Mouse (Mus musculus): Measurements from ENCODE around the gene Slc30a2. TPM values are rescaled to one million over a fixed set of nuclear protein-coding genes. Genes with fewer than 3 reads are reported as not detected.

The Slc30a2 gene
- polyA plus RNA-seq, 1 experiment from 2014 or later = 0.05 TPM

- no peak overlapping the region for H3K9ac ChIP-seq (ENCODE audit: low read length)
- H3K27me3 ChIP-seq (replicated peaks; ENCODE audit: control insufficient read depth, insufficient read depth, low read length) = no peaks in the 10 kb centered on the region
- no peaks in the 10 kb centered on the region for H3K36me3 ChIP-seq (ENCODE audit: control insufficient read depth, insufficient read depth, low read length)
- ATAC-seq (no peak), DNase-seq (ENCODE audit: low spot score) (no peak)
- no peak overlapping the region for H3K27ac ChIP-seq (ENCODE audit: low read depth, low read length)
- H3K4me3 ChIP-seq (ENCODE audit: low read depth, low read length) = no peak overlapping the region
- no peaks in the 10 kb centered on the region for H3K9me3 ChIP-seq (replicated peaks; ENCODE audit: control insufficient read depth, low read length)
- no peak overlapping the region for H3K4me2 ChIP-seq (ENCODE audit: low read length)
- no peaks in the 10 kb centered on the region for H3K4me1 ChIP-seq (ENCODE audit: control insufficient read depth, insufficient read depth, low read length)
- WGBS = 78% methylated on average over 5 of the region's 5 CpGs
These were observed 40.9 kb upstream of the Slc30a2 start for GRCm38 (mm10) chr4:134302084-134302483.

GRCm38 (mm10) chr4:134306963-134307362 lies 36.0 kb upstream of the Slc30a2 start:
- no peaks in the 10 kb centered on the region for H3K36me3 ChIP-seq (ENCODE audit: control insufficient read depth, insufficient read depth, low read length)
- ATAC-seq = no peak
- H3K27ac ChIP-seq (ENCODE audit: low read depth, low read length) = no peak overlapping the region
- no peak overlapping the region for H3K9ac ChIP-seq (ENCODE audit: low read length)
- WGBS = 84% methylated on average over 2 of the region's 2 CpGs
- H3K27me3 ChIP-seq (replicated peaks; ENCODE audit: control insufficient read depth, insufficient read depth, low read length) = no peaks in the 10 kb centered on the region
- DNase-seq (ENCODE audit: low spot score) = no peak
- 0 out of 2 replicates have a peak overlapping the region, but pooled peaks have one; percentile 21 for H3K4me2 ChIP-seq (ENCODE audit: low read length)
- H3K4me3 ChIP-seq (ENCODE audit: low read depth, low read length) = no peak overlapping the region
- no peaks in the 10 kb centered on the region for H3K9me3 ChIP-seq (replicated peaks; ENCODE audit: control insufficient read depth, low read length)
- H3K4me1 ChIP-seq (ENCODE audit: control insufficient read depth, insufficient read depth, low read length) = peaks cover 4% of the 10 kb centered on the region

- Histone ChIP-seq H3K4me2 (ENCODE audit: low read length) (0 out of 2 replicates have a peak overlapping the region, but pooled peaks have one; percentile 21), H3K36me3 (ENCODE audit: control insufficient read depth, insufficient read depth, low read length) (no peaks in the 10 kb centered on the region), H3K27ac (ENCODE audit: low read depth, low read length) (0 out of 2 replicates have a peak overlapping the region, but pooled peaks have one; percentile 18), H3K9ac (ENCODE audit: low read length) (no peak overlapping the region), H3K9me3 (replicated peaks; ENCODE audit: control insufficient read depth, low read length) (no peaks in the 10 kb centered on the region), H3K27me3 (replicated peaks; ENCODE audit: control insufficient read depth, insufficient read depth, low read length) (no peaks in the 10 kb centered on the region), H3K4me3 (ENCODE audit: low read depth, low read length) (no peak overlapping the region), H3K4me1 (ENCODE audit: control insufficient read depth, insufficient read depth, low read length) (peaks cover 4% of the 10 kb centered on the region)
- 17% methylated on average over 12 of the region's 12 CpGs for WGBS
- DNase-seq (ENCODE audit: low spot score) (peak; percentile 56), ATAC-seq (no peak)
These were observed 35.5 kb upstream of the Slc30a2 start for GRCm38 (mm10) chr4:134307367-134308072.

- H3K9ac ChIP-seq (ENCODE audit: low read length) = no peak overlapping the region
- no peak for DNase-seq (ENCODE audit: low spot score)
- peaks cover 4% of the 10 kb centered on the region for H3K4me1 ChIP-seq (ENCODE audit: control insufficient read depth, insufficient read depth, low read length)
- no peaks in the 10 kb centered on the region for H3K36me3 ChIP-seq (ENCODE audit: control insufficient read depth, insufficient read depth, low read length)
- H3K27ac ChIP-seq (ENCODE audit: low read depth, low read length) = no peak overlapping the region
- H3K9me3 ChIP-seq (replicated peaks; ENCODE audit: control insufficient read depth, low read length) = no peaks in the 10 kb centered on the region
- no peaks in the 10 kb centered on the region for H3K27me3 ChIP-seq (replicated peaks; ENCODE audit: control insufficient read depth, insufficient read depth, low read length)
- no peak overlapping the region for H3K4me2 ChIP-seq (ENCODE audit: low read length)
- no peak for ATAC-seq
- WGBS = 84% methylated on average over 7 of the region's 7 CpGs
- no peak overlapping the region for H3K4me3 ChIP-seq (ENCODE audit: low read depth, low read length)
These were observed 32.9 kb upstream of the Slc30a2 start for GRCm38 (mm10) chr4:134310106-134310505.

- ATAC-seq (no peak), DNase-seq (ENCODE audit: low spot score) (no peak)
- H3K4me1 ChIP-seq (ENCODE audit: control insufficient read depth, insufficient read depth, low read length) = peaks cover 4% of the 10 kb centered on the region
- H3K27me3 ChIP-seq (replicated peaks; ENCODE audit: control insufficient read depth, insufficient read depth, low read length) = no peaks in the 10 kb centered on the region
- no peak overlapping the region for H3K27ac ChIP-seq (ENCODE audit: low read depth, low read length)
- WGBS = 92% methylated on average over 9 of the region's 9 CpGs
- H3K4me3 ChIP-seq (ENCODE audit: low read depth, low read length) = no peak overlapping the region
- no peak overlapping the region for H3K9ac ChIP-seq (ENCODE audit: low read length)
- no peak overlapping the region for H3K4me2 ChIP-seq (ENCODE audit: low read length)
- H3K9me3 ChIP-seq (replicated peaks; ENCODE audit: control insufficient read depth, low read length) = no peaks in the 10 kb centered on the region
- no peaks in the 10 kb centered on the region for H3K36me3 ChIP-seq (ENCODE audit: control insufficient read depth, insufficient read depth, low read length)
These were observed 32.3 kb upstream of the Slc30a2 start for GRCm38 (mm10) chr4:134310656-134311055.

- 92% methylated on average over 9 of the region's 9 CpGs for WGBS
- no peak for ATAC-seq
- Histone ChIP-seq H3K9me3 (replicated peaks; ENCODE audit: control insufficient read depth, low read length) (no peaks in the 10 kb centered on the region), H3K27ac (ENCODE audit: low read depth, low read length) (no peak overlapping the region), H3K4me3 (ENCODE audit: low read depth, low read length) (no peak overlapping the region), H3K9ac (ENCODE audit: low read length) (no peak overlapping the region), H3K4me2 (ENCODE audit: low read length) (no peak overlapping the region), H3K4me1 (ENCODE audit: control insufficient read depth, insufficient read depth, low read length) (peaks cover 4% of the 10 kb centered on the region), H3K36me3 (ENCODE audit: control insufficient read depth, insufficient read depth, low read length) (no peaks in the 10 kb centered on the region), H3K27me3 (replicated peaks; ENCODE audit: control insufficient read depth, insufficient read depth, low read length) (no peaks in the 10 kb centered on the region)
- no peak for DNase-seq (ENCODE audit: low spot score)
These were observed 31.2 kb upstream of the Slc30a2 start for GRCm38 (mm10) chr4:134311784-134312183.

- no peak overlapping the region for H3K9ac ChIP-seq (ENCODE audit: low read length)
- H3K27me3 ChIP-seq (replicated peaks; ENCODE audit: control insufficient read depth, insufficient read depth, low read length) = no peaks in the 10 kb centered on the region
- H3K4me3 ChIP-seq (ENCODE audit: low read depth, low read length) = no peak overlapping the region
- WGBS = 95% methylated on average over 5 of the region's 5 CpGs
- H3K4me2 ChIP-seq (ENCODE audit: low read length) = no peak overlapping the region
- no peak for ATAC-seq
- H3K36me3 ChIP-seq (ENCODE audit: control insufficient read depth, insufficient read depth, low read length) = no peaks in the 10 kb centered on the region
- H3K4me1 ChIP-seq (ENCODE audit: control insufficient read depth, insufficient read depth, low read length) = peaks cover 2% of the 10 kb centered on the region
- DNase-seq (ENCODE audit: low spot score) = no peak
- no peak overlapping the region for H3K27ac ChIP-seq (ENCODE audit: low read depth, low read length)
- no peaks in the 10 kb centered on the region for H3K9me3 ChIP-seq (replicated peaks; ENCODE audit: control insufficient read depth, low read length)
These were observed 30.6 kb upstream of the Slc30a2 start for GRCm38 (mm10) chr4:134312341-134312740.

- ATAC-seq = no peak
These were observed 30.1 kb upstream of the Slc30a2 start for GRCm38 (mm10) chr4:134312901-134313300.

GRCm38 (mm10) chr4:134314081-134314655 lies 28.8 kb upstream of the Slc30a2 start:
- H3K27me3 ChIP-seq (replicated peaks; ENCODE audit: control insufficient read depth, insufficient read depth, low read length) = no peaks in the 10 kb centered on the region
- no peak for ATAC-seq
- H3K4me3 ChIP-seq (ENCODE audit: low read depth, low read length) = no peak overlapping the region
- no peaks in the 10 kb centered on the region for H3K9me3 ChIP-seq (replicated peaks; ENCODE audit: control insufficient read depth, low read length)
- no peak overlapping the region for H3K9ac ChIP-seq (ENCODE audit: low read length)
- H3K4me1 ChIP-seq (ENCODE audit: control insufficient read depth, insufficient read depth, low read length) = no peaks in the 10 kb centered on the region
- no peak for DNase-seq (ENCODE audit: low spot score)
- WGBS = 77% methylated on average over 4 of the region's 4 CpGs
- H3K27ac ChIP-seq (ENCODE audit: low read depth, low read length) = no peak overlapping the region
- H3K36me3 ChIP-seq (ENCODE audit: control insufficient read depth, insufficient read depth, low read length) = no peaks in the 10 kb centered on the region
- H3K4me2 ChIP-seq (ENCODE audit: low read length) = no peak overlapping the region

More at GRCm38 (mm10) chr4:134312901-134313300, 30.1 kb upstream of the Slc30a2 start:
- H3K4me3 ChIP-seq (ENCODE audit: low read depth, low read length) = no peak overlapping the region
- no peaks in the 10 kb centered on the region for H3K36me3 ChIP-seq (ENCODE audit: control insufficient read depth, insufficient read depth, low read length)
- H3K9ac ChIP-seq (ENCODE audit: low read length) = no peak overlapping the region
- WGBS = 96% methylated on average over 6 of the region's 6 CpGs
- H3K27me3 ChIP-seq (replicated peaks; ENCODE audit: control insufficient read depth, insufficient read depth, low read length) = no peaks in the 10 kb centered on the region
- H3K9me3 ChIP-seq (replicated peaks; ENCODE audit: control insufficient read depth, low read length) = no peaks in the 10 kb centered on the region
- no peak overlapping the region for H3K27ac ChIP-seq (ENCODE audit: low read depth, low read length)
- no peaks in the 10 kb centered on the region for H3K4me1 ChIP-seq (ENCODE audit: control insufficient read depth, insufficient read depth, low read length)
- H3K4me2 ChIP-seq (ENCODE audit: low read length) = no peak overlapping the region
- DNase-seq (ENCODE audit: low spot score) = no peak
